Mouse (Mus musculus): ENCODE data around the gene Txn2. TPM values are rescaled to one million over a fixed set of nuclear protein-coding genes. Genes with fewer than 3 reads are reported as not detected.
A peak's percentile ranks its signal among the peaks of the same experiment; 100 is the strongest.

Txn2 gene
- polyA plus RNA-seq, 1 experiment from 2014 or later = 269 TPM

- Histone ChIP-seq H3K9me3 (ENCODE audit: control insufficient read depth, low read length) (no peaks in the 10 kb centered on the region), H3K9ac (ENCODE audit: low read depth, low read length) (peak overlapping the region; percentile 79), H3K4me2 (replicated peaks; ENCODE audit: low read depth, low read length) (peak overlapping the region; percentile 75), H3K36me3 (ENCODE audit: control insufficient read depth, insufficient read depth, low read length) (peaks cover 34% of the 10 kb centered on the region), H3K4me3 (ENCODE audit: low read length) (peak overlapping the region; percentile 78), H3K27ac (ENCODE audit: low read depth, low read length) (peak overlapping the region; percentile 90; the same call in 1 of the 2 replicates), H3K4me1 (ENCODE audit: control insufficient read depth, insufficient read depth, low read length) (peaks cover 9% of the 10 kb centered on the region), H3K27me3 (ENCODE audit: control insufficient read depth, insufficient read depth, low read length) (no peaks in the 10 kb centered on the region)
- ATAC-seq (ENCODE audit: low FRiP score, low TSS enrichment) = no peak
- whole genome bisulfite sequencing = 22% methylated on average over 4 of the region's 4 CpGs
Observed at GRCm38 (mm10) chr15:77928091-77928490, 715 bp downstream of the Txn2 start.

DNA sequence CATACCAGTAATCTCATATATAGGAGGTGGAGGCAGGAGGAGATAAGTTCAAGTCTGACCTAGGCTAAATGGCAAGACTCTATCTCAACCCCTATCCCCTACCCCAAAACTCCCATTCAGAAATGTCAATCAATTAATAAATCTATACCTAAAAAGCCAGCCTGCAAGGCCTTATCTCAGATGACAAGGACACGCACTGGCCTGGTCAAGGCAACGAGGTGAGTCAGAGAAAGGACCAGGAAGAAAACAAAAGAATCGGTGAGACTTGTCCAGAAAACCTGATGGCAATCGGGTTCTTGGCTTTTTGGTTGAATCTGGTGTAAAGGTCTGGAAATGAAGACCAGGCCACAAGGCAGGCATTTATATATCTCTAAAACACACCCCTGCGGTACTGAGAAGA, 1.9 kb downstream of the Txn2 start:
- H3K36me3 ChIP-seq (ENCODE audit: control insufficient read depth, insufficient read depth, low read length) = peaks cover 45% of the 10 kb centered on the region
- H3K27me3 ChIP-seq (ENCODE audit: control insufficient read depth, insufficient read depth, low read length) = no peaks in the 10 kb centered on the region
- no peak overlapping the region for H3K4me3 ChIP-seq (ENCODE audit: low read length)
- H3K9ac ChIP-seq (ENCODE audit: low read depth, low read length) = no peak overlapping the region
- no peaks in the 10 kb centered on the region for H3K9me3 ChIP-seq (ENCODE audit: control insufficient read depth, low read length)
- 97% methylated on average over 5 of the region's 5 CpGs for WGBS
- H3K4me2 ChIP-seq (replicated peaks; ENCODE audit: low read depth, low read length) = no peak overlapping the region
- H3K4me1 ChIP-seq (ENCODE audit: control insufficient read depth, insufficient read depth, low read length) = peaks cover 9% of the 10 kb centered on the region
- no peak for ATAC-seq (ENCODE audit: low FRiP score, low TSS enrichment)
- H3K27ac ChIP-seq (ENCODE audit: low read depth, low read length) = no peak overlapping the region

- no peak overlapping the region for H3K27ac ChIP-seq (ENCODE audit: low read depth, low read length)
- no peak overlapping the region for H3K9ac ChIP-seq (ENCODE audit: low read depth, low read length)
- peaks cover 57% of the 10 kb centered on the region for H3K36me3 ChIP-seq (ENCODE audit: control insufficient read depth, insufficient read depth, low read length)
- no peak for ATAC-seq (ENCODE audit: low FRiP score, low TSS enrichment)
- H3K27me3 ChIP-seq (ENCODE audit: control insufficient read depth, insufficient read depth, low read length) = no peaks in the 10 kb centered on the region
- H3K4me1 ChIP-seq (ENCODE audit: control insufficient read depth, insufficient read depth, low read length) = peaks cover 16% of the 10 kb centered on the region
- 96% methylated on average over 2 of the region's 2 CpGs for WGBS
- H3K9me3 ChIP-seq (ENCODE audit: control insufficient read depth, low read length) = no peaks in the 10 kb centered on the region
- no peak overlapping the region for H3K4me3 ChIP-seq (ENCODE audit: low read length)
- H3K4me2 ChIP-seq (replicated peaks; ENCODE audit: low read depth, low read length) = no peak overlapping the region
Observed at GRCm38 (mm10) chr15:77925195-77925594, 3.6 kb downstream of the Txn2 start.

DNA sequence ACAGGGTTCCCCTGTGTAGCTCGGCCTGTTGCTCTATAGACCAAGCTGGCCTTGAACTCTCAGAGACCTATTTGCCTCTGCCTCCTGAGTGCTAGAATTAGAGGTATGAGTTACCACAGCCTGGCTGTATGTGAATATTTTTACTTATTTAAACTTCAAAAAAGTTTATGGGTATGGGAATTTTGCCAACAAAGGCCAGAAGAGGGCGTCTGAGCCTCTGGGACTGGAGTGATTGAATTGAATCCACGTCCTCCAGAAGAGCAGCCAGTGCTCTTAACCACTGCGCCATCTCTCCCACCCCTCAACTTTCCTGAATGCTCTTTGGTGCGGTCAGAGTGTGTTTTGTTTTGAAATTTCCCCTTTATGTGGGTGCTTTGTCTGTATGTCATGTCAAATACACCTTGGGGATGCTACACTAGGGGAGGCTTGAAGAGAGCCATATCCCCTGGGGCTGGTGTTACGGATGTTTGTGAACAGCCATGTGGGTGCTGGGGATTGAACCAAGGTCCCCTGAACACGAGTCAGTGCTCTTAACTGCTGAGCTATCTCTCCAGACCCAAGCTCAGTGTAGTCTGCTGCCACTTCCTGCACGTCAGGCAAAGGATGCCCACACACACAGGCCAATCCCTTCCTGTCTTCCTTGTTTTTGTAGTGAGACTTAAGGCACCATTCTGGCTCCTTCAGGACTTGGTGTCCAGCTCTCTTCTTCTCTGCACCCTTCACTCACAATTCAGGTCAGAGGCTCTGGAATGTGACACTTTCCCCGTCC, 5.4 kb downstream of the Txn2 start:
- no peak overlapping the region for H3K4me3 ChIP-seq (ENCODE audit: low read length)
- WGBS = 72% methylated on average over 9 of the region's 9 CpGs
- peaks cover 61% of the 10 kb centered on the region for H3K36me3 ChIP-seq (ENCODE audit: control insufficient read depth, insufficient read depth, low read length)
- no peak overlapping the region for H3K9ac ChIP-seq (ENCODE audit: low read depth, low read length)
- no peak overlapping the region for H3K27ac ChIP-seq (ENCODE audit: low read depth, low read length)
- no peaks in the 10 kb centered on the region for H3K27me3 ChIP-seq (ENCODE audit: control insufficient read depth, insufficient read depth, low read length)
- H3K4me1 ChIP-seq (ENCODE audit: control insufficient read depth, insufficient read depth, low read length) = peaks cover 12% of the 10 kb centered on the region
- H3K9me3 ChIP-seq (ENCODE audit: control insufficient read depth, low read length) = no peaks in the 10 kb centered on the region
- no peak for ATAC-seq (ENCODE audit: low FRiP score, low TSS enrichment)
- H3K4me2 ChIP-seq (replicated peaks; ENCODE audit: low read depth, low read length) = no peak overlapping the region

DNA sequence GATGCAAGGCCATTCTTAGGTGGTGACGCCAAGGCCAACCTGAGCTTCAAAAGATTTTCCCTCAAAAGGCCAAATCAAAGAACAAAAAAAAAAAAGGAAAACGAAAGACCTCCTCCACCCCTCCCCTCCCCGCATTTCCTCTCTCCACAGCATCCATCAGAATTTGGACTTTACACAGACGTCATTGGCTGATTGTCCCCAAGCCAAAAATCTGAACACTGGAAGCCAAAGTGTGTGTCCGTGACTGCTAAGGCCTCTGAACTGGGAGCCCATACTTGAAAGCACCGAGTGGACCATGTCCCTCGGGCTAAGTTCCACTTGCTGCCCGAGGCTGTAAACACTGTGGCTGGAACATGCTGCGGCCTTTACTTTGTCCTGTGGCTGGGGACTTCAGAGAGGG, 6.1 kb downstream of the Txn2 start:
- Histone ChIP-seq H3K4me2 (replicated peaks; ENCODE audit: low read depth, low read length) (no peak overlapping the region), H3K27ac (ENCODE audit: low read depth, low read length) (no peak overlapping the region), H3K27me3 (ENCODE audit: control insufficient read depth, insufficient read depth, low read length) (no peaks in the 10 kb centered on the region), H3K4me3 (ENCODE audit: low read length) (no peak overlapping the region), H3K4me1 (ENCODE audit: control insufficient read depth, insufficient read depth, low read length) (peaks cover 8% of the 10 kb centered on the region), H3K36me3 (ENCODE audit: control insufficient read depth, insufficient read depth, low read length) (peaks cover 63% of the 10 kb centered on the region), H3K9ac (ENCODE audit: low read depth, low read length) (no peak overlapping the region), H3K9me3 (ENCODE audit: control insufficient read depth, low read length) (no peaks in the 10 kb centered on the region)
- ATAC-seq (ENCODE audit: low FRiP score, low TSS enrichment) = no peak
- 79% methylated on average over 9 of the region's 9 CpGs for WGBS

DNA sequence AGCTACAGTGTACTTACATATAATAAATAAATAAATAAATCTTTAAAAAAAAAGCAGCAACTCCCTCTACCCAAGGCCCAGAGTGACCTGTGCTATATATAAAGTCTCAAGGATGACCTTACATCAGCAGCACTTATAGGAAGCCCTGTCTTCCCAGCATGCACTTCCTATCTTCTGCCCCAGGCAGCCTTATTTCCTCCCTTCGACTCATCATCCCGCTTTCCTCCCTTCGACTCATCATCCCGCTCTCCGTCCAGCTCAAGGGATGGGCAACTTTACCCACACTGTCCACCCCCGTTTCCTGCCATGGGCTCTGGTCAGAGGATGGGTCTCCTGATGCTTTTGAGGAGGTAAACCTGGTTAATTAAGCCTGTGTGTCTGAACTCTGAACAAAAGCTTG, 7.2 kb downstream of the Txn2 start:
- Histone ChIP-seq H3K4me2 (replicated peaks; ENCODE audit: low read depth, low read length) (no peak overlapping the region), H3K36me3 (ENCODE audit: control insufficient read depth, insufficient read depth, low read length) (peaks cover 60% of the 10 kb centered on the region), H3K9me3 (ENCODE audit: control insufficient read depth, low read length) (no peaks in the 10 kb centered on the region), H3K4me3 (ENCODE audit: low read length) (no peak overlapping the region), H3K27ac (ENCODE audit: low read depth, low read length) (no peak overlapping the region), H3K9ac (ENCODE audit: low read depth, low read length) (no peak overlapping the region), H3K4me1 (ENCODE audit: control insufficient read depth, insufficient read depth, low read length) (0 out of 2 replicates have a peak, but pooled peaks cover 7% of the 10 kb centered on the region), H3K27me3 (ENCODE audit: control insufficient read depth, insufficient read depth, low read length) (no peaks in the 10 kb centered on the region)
- 90% methylated on average over 6 of the region's 6 CpGs for WGBS
- no peak for ATAC-seq (ENCODE audit: low FRiP score, low TSS enrichment)

GRCm38 (mm10) chr15:77920511-77921462, 8.0 kb downstream of the Txn2 start:
- Histone ChIP-seq H3K9ac (ENCODE audit: low read depth, low read length) (no peak overlapping the region), H3K27me3 (ENCODE audit: control insufficient read depth, insufficient read depth, low read length) (no peaks in the 10 kb centered on the region), H3K4me2 (replicated peaks; ENCODE audit: low read depth, low read length) (no peak overlapping the region), H3K36me3 (ENCODE audit: control insufficient read depth, insufficient read depth, low read length) (peaks cover 63% of the 10 kb centered on the region), H3K4me1 (ENCODE audit: control insufficient read depth, insufficient read depth, low read length) (0 out of 2 replicates have a peak, but pooled peaks cover 7% of the 10 kb centered on the region), H3K4me3 (ENCODE audit: low read length) (no peak overlapping the region), H3K9me3 (ENCODE audit: control insufficient read depth, low read length) (no peaks in the 10 kb centered on the region), H3K27ac (ENCODE audit: low read depth, low read length) (no peak overlapping the region; the same call in 1 of the 2 replicates)
- 0 out of 2 replicates have a peak, but pooled peaks have one; percentile 33 for ATAC-seq (ENCODE audit: low FRiP score, low TSS enrichment)
- WGBS = 63% methylated on average over 10 of the region's 10 CpGs

GRCm38 (mm10) chr15:77919441-77919840, 9.4 kb downstream of the Txn2 start:
- Histone ChIP-seq H3K4me3 (ENCODE audit: low read length) (no peak overlapping the region), H3K4me1 (ENCODE audit: control insufficient read depth, insufficient read depth, low read length) (0 out of 2 replicates have a peak, but pooled peaks cover 7% of the 10 kb centered on the region), H3K9ac (ENCODE audit: low read depth, low read length) (no peak overlapping the region), H3K27ac (ENCODE audit: low read depth, low read length) (no peak overlapping the region), H3K27me3 (ENCODE audit: control insufficient read depth, insufficient read depth, low read length) (no peaks in the 10 kb centered on the region), H3K36me3 (ENCODE audit: control insufficient read depth, insufficient read depth, low read length) (peaks cover 67% of the 10 kb centered on the region), H3K9me3 (ENCODE audit: control insufficient read depth, low read length) (no peaks in the 10 kb centered on the region), H3K4me2 (replicated peaks; ENCODE audit: low read depth, low read length) (no peak overlapping the region)
- WGBS = 91% methylated on average over 12 of the region's 12 CpGs
- ATAC-seq (ENCODE audit: low FRiP score, low TSS enrichment) = no peak
